Mouse (Mus musculus): ENCODE data around the gene Gm11444. TPM values are rescaled to one million over a fixed set of nuclear protein-coding genes. Genes with fewer than 3 reads are reported as not detected.

Gene Gm11444
- polyA plus RNA-seq, 2 experiments = not detected

- Histone ChIP-seq H3K27ac (no peak overlapping the region), H3K4me2 (ENCODE audit: low read depth) (peak overlapping the region; percentile 72; the same call in 1 of the 2 replicates), H3K4me1 (replicated peaks; ENCODE audit: control insufficient read depth in 2 of 2, insufficient read depth in 2 of 2, low read length in 1 of 2) (peaks cover 3 to 7% of the 10 kb centered on the region in 2 experiments; a peak in 2 of 4 replicates), H3K9ac (replicated peaks) (no peak overlapping the region), H3K4me3 (ENCODE audit: insufficient read depth in 1 of 2, low read depth in 2 of 2, low read length in 2 of 2) (no peak overlapping the region), H3K9me3 (ENCODE audit: control insufficient read depth, low read length) (no peaks in the 10 kb centered on the region), H3K36me3 (replicated peaks; ENCODE audit: control insufficient read depth, insufficient read depth, low read depth) (no peaks in the 10 kb centered on the region), H3K27me3 (ENCODE audit: control insufficient read depth, insufficient read depth, low read length) (peaks cover 63% of the 10 kb centered on the region)
- DNase-seq (ENCODE audit: low read depth in 3 of 3, low spot score in 3 of 3) = no peak
- 34% methylated on average over 5 of the region's 5 CpGs for WGBS (ENCODE audit: insufficient replicate concordance)
- TF ChIP-seq EP300 (IDR thresholded peaks at IDR 0.05; ENCODE audit: low read depth) = no peak
- TF ChIP-seq CTCF (IDR thresholded peaks at IDR 0.05; ENCODE audit: low read depth) = no peak
- ATAC-seq (ENCODE audit: insufficient read depth) = no peak
These were observed 5.2 kb downstream of the Gm11444 start for GRCm38 (mm10) chr11:85844971-85845370.

DNA sequence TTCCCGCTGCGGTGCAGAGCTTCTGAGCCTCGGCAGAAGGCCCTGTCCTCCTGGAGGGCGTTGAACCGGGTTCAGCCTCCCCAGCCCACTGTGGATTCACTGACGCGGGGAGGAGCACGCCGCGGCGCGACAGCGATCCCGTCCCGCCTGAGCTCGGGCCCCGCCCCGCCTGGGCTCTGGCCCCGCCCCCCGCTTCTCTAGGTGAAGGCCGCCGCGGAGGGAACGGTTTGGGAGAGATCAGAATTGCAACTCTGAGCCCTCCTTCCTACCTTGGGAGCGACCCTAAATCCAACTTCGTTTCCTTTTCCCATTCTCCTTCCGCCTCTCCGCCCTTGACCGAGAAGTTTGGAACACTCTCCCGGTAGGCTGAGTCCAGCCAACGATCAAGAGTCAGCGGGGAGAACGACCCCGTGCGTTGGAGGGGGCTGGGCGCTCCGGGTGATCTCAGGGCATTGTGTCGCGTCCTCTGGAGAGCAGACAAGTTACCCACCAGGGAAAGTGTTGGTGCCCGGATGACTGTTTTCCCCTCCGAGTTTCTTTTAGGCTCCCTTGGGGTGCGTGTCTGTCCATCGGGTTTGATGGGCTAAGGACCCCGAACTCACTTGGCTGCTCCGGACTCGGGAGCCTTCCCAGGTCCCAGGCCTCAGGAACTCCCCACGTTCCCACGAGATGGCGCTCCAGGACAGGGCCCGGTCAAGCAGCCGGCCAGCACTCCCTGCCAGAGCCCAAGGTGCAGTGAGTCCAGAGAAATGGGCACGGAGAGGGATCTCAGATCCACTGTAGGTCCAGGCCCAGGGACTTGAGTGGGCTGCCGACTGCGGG lies 5.8 kb downstream of the Gm11444 start:
- TF ChIP-seq CTCF (IDR thresholded peaks at IDR 0.05; ENCODE audit: low read depth) (peak; percentile 84), EP300 (IDR thresholded peaks at IDR 0.05; ENCODE audit: low read depth) (no peak)
- peak overlapping the region; percentile 46 to 61 for H3K4me3 ChIP-seq (ENCODE audit: insufficient read depth in 1 of 2, low read depth in 2 of 2, low read length in 2 of 2)
- ATAC-seq (ENCODE audit: insufficient read depth) (peak; percentile 42; the same call in 1 of the 2 replicates), DNase-seq (ENCODE audit: low read depth in 3 of 3, low spot score in 3 of 3) (peak in 2 of 3 experiments; percentile 37 to 41)
- H3K27me3 ChIP-seq (ENCODE audit: control insufficient read depth, insufficient read depth, low read length) = peaks cover 69% of the 10 kb centered on the region
- peak overlapping the region; percentile 72 for H3K4me2 ChIP-seq (ENCODE audit: low read depth)
- no peak overlapping the region for H3K27ac ChIP-seq
- H3K36me3 ChIP-seq (replicated peaks; ENCODE audit: control insufficient read depth, insufficient read depth, low read depth) = no peaks in the 10 kb centered on the region
- no peak overlapping the region for H3K9ac ChIP-seq (replicated peaks)
- H3K4me1 ChIP-seq (replicated peaks; ENCODE audit: control insufficient read depth in 2 of 2, insufficient read depth in 2 of 2, low read length in 1 of 2) = peaks cover 3 to 7% of the 10 kb centered on the region in 2 experiments; a peak in 2 of 4 replicates
- WGBS (ENCODE audit: insufficient replicate concordance) = under 1% methylated on average over 54 of the region's 54 CpGs
- H3K9me3 ChIP-seq (ENCODE audit: control insufficient read depth, low read length) = no peaks in the 10 kb centered on the region

GRCm38 (mm10) chr11:85843347-85843692 lies 6.8 kb downstream of the Gm11444 start:
- Histone ChIP-seq H3K36me3 (replicated peaks; ENCODE audit: control insufficient read depth, insufficient read depth, low read depth) (no peaks in the 10 kb centered on the region), H3K4me2 (ENCODE audit: low read depth) (peak overlapping the region; percentile 72), H3K27me3 (ENCODE audit: control insufficient read depth, insufficient read depth, low read length) (peaks cover 80% of the 10 kb centered on the region), H3K9ac (replicated peaks) (no peak overlapping the region), H3K4me3 (ENCODE audit: insufficient read depth in 1 of 2, low read depth in 2 of 2, low read length in 2 of 2) (peak overlapping the region; percentile 11 to 46; a peak in 2 of 4 replicates), H3K4me1 (replicated peaks; ENCODE audit: control insufficient read depth in 2 of 2, insufficient read depth in 2 of 2, low read length in 1 of 2) (peaks cover 3 to 7% of the 10 kb centered on the region in 2 experiments; a peak in 2 of 4 replicates), H3K27ac (no peak overlapping the region), H3K9me3 (ENCODE audit: control insufficient read depth, low read length) (no peaks in the 10 kb centered on the region)
- ATAC-seq (ENCODE audit: insufficient read depth) (peak; percentile 22), DNase-seq (ENCODE audit: low read depth in 3 of 3, low spot score in 3 of 3) (peak in 1 of 3 experiments; percentile 38)
- TF ChIP-seq CTCF (IDR thresholded peaks at IDR 0.05; ENCODE audit: low read depth) (peak; percentile 90), EP300 (IDR thresholded peaks at IDR 0.05; ENCODE audit: low read depth) (no peak)
- under 1% methylated on average over 18 of the region's 18 CpGs for WGBS (ENCODE audit: insufficient replicate concordance)

GRCm38 (mm10) chr11:85842596-85843346 lies 7.4 kb downstream of the Gm11444 start:
- peaks cover 3 to 7% of the 10 kb centered on the region in 2 experiments; a peak in 2 of 4 replicates for H3K4me1 ChIP-seq (replicated peaks; ENCODE audit: control insufficient read depth in 2 of 2, insufficient read depth in 2 of 2, low read length in 1 of 2)
- no peak overlapping the region for H3K9ac ChIP-seq (replicated peaks)
- 5% methylated on average over 24 of the region's 24 CpGs for WGBS (ENCODE audit: insufficient replicate concordance)
- H3K27me3 ChIP-seq (ENCODE audit: control insufficient read depth, insufficient read depth, low read length) = peaks cover 85% of the 10 kb centered on the region
- H3K36me3 ChIP-seq (replicated peaks; ENCODE audit: control insufficient read depth, insufficient read depth, low read depth) = no peaks in the 10 kb centered on the region
- H3K27ac ChIP-seq = no peak overlapping the region
- TF ChIP-seq EP300 (IDR thresholded peaks at IDR 0.05; ENCODE audit: low read depth) = no peak
- TF ChIP-seq CTCF (IDR thresholded peaks at IDR 0.05; ENCODE audit: low read depth) = no peak
- H3K4me2 ChIP-seq (ENCODE audit: low read depth) = peak overlapping the region; percentile 72
- DNase-seq (ENCODE audit: low read depth in 3 of 3, low spot score in 3 of 3) (no peak), ATAC-seq (ENCODE audit: insufficient read depth) (no peak)
- H3K9me3 ChIP-seq (ENCODE audit: control insufficient read depth, low read length) = no peaks in the 10 kb centered on the region
- H3K4me3 ChIP-seq (ENCODE audit: insufficient read depth in 1 of 2, low read depth in 2 of 2, low read length in 2 of 2) = no peak overlapping the region
